Mouse (Mus musculus): ENCODE data around the gene Gm20661. TPM values are rescaled to one million over a fixed set of nuclear protein-coding genes. Genes with fewer than 3 reads are reported as not detected.

Gene Gm20661
- under 1 TPM in 1 of 2 experiments, not detected in 1; 0.29 TPM for total RNA-seq (2021)
- long read RNA-seq, experiment 1, result 0 reads
- long read RNA-seq, experiment 2, partial matches to known transcripts, result 0 of 1 reads
- long read RNA-seq, experiment 2, other reads (novel, unspliced or antisense), result 1 of 1 reads

DNA sequence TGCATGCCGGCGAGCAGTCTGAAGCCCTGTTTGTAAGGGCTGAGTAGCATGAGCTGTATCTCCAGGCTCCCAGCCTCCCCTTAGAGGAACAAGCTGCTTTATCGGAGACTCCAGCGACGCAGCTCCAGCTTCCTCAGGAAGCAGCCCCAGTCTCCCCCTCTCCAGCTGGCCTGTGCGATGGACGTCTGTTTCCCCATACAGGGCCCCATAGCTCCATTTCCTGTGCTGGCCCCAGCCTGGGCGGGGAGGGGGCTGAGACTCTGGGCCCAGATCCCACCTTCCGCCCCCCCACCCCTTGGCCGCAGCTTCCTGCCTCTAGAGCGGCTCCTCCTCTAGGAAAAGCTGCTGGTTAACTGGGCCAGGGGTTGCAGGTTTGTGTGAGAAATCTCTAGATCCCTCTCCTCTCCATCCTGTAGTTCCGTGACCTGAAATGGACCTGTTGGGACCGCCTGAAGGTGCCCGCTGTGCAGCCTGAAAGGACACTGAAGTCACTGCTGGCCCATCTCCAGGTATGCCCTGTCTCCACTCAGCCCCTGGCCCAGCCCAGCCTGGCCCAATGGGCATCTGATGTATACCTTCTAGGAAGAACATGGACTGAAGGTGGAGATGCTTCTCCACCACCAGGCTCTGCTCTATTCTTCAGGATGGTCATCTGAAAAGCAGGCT, at the start of gene Gm20661:
Gm20661 (plus strand) TSS at position 378 of the 666 bp plus-strand sequence.
- peak in 1 of 2 experiments; percentile 50 for DNase-seq (ENCODE audit: low spot score in 2 of 2)

DNA sequence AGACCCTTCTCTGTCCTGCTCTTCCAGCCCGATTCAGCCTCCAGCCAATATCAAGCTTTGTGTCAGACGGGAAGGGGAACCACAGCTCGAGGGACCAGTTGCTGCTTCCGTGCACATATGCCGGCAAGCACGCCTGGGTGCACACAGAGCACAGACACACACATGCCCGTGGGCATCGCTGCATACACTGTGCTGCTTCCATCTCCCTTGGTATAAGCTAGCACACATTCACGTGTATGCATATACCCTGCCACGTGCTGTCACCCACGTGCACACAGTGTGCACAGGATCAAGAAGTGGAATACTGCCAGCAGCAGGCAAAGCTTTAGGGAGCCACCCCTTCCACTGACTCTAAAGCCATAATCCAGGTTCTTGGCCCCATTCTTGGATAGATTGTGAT, 48.7 kb upstream of the Gm20661 start:
- DNase-seq (ENCODE audit: low spot score in 2 of 2), result no peak

DNA sequence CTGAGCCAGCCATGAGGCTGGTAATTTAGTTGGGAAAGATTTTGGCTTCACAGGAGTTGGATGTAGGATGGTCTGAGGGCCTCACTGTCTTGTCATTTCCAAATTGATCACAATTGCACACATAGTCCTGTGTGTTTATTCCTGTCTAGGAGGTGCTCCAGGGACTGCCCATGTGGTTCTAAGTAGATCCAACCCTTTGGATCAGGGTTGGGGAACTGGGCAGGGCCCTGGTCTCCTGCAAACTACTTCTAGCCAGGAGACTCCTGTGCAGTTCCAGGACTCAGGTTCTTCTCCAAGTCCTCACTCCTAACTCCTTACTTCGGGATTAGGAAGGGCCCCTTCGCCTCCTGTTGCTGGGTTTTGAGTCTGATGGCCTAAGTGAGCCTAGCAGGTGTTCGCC, 47.5 kb upstream of the Gm20661 start, which contains the start of gene Camkv:
Camkv (plus strand) TSS at position 301 of the 400 bp plus-strand sequence.
- no peak for DNase-seq (ENCODE audit: low spot score in 2 of 2)

DNA sequence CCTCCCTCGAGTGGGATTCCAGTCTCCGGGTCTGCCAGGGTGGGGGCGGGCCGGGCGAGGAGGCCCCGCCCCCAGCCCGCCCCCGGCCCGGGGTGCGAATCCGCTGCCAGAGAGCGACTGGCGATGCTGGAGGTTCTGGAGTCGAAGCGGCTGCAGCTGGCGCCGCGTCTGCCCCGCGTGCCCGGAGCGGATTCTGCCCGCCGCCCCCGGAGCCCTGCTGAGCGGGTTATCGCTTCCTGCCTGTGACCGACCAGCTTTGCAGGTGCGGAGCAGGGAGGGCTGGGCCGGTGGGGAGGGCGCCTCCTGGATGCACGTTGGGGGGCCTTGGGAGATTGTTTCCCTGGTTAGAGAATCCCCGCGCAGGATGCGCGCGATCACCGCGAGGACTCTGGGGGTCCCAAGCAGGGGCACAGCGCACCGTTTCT, 47.1 kb upstream of the Gm20661 start:
- peak in 1 of 2 experiments; percentile 26 for DNase-seq (ENCODE audit: low spot score in 2 of 2)

DNA sequence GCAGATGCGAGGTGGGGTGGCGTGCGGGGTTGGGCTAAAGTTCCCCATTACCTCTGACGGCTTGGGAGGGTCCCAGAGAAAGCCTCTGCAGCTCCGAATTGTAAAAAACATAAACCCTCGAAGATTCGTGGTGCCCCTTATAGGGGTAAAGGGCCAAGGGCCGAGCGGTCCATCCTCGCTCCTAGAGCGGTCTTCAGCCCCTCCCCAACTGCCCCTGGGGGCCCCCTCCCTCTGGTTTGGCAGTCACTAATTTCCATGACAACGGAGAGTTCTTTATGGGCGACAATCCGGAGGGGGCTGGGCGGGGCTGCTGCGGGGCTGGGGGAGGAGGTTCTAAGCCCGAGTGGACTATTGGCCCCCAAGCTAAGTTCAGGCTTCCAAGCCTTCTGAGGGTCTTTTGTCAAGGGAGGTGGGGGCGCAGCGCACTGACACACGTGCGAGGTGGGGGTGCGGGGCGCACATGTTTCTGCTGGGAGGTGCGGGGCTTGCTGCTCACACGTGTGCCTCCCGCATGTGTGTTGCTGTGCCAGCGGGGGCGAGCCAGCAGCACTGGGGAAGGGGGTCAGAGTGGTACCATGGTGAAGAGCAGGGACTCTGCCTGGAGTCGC, 46.5 kb upstream of the Gm20661 start:
- no peak for DNase-seq (ENCODE audit: low spot score in 2 of 2)

DNA sequence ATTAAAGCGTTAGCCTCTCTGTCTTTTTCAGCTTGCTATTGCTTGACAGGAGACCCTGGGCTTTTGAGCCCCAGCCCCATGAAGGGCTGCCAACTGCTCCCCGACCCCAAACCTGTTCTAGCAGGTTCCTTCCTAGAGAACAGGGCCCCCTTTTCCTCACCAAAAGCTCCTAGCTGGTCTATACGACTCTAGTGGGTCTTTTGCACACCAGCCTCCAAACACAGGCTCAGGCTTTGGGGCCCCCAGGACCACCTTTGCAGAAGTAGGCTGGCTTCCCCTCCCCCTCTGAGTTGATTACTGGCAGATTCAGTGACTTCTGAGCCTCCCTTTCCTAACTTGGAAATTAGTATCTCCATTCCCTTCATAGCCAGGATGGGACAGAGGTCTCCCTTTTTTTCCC, 46.0 kb upstream of the Gm20661 start:
- no peak for DNase-seq (ENCODE audit: low spot score in 2 of 2)

DNA sequence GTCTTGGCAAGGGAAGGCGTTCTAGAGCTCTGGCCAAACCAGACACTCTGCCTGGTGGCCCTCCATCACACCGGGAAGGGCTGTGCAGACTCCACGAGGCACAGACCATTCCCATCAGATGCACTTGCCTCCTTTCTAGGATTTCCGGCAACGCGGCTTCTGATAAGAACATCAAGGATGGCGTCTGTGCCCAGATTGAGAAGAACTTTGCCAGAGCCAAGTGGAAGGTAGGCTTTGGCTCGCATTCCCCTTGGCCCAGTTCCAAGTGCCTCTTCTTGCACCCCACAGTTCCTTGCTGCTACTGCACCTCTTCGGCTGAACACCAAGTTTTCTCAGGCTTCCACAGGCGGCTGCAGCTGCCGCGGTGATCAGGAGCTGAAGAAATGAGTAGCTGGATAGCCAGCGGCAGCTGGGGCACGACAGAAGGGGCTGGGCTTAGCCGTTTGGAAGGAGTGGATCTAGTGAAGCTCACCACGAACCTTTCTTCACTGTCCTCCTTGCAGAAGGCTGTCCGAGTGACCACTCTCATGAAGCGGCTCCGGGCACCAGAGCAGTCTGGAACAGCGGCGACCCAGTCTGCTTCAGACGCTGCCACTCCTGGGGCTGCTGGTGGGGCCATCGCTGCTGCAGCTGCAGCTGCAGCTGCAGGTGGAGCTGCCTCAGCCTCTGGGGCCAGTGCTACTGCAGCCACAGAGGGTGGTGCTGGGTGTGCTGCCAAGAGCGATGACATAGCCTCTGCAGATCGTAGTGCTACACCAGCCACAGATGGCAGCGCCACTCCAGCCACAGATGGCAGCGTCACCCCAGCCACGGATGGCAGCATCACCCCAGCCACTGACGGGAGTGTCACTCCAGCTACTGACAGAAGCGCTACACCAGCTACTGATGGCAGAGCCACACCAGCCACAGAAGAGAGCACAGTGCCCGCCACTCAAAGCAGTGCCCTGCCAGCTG, 35.3 kb upstream of the Gm20661 start:
- no peak for DNase-seq (ENCODE audit: low spot score in 2 of 2)

GRCm38 (mm10) chr9:107949184-107949921, 33.5 kb upstream of the Gm20661 start:
- DNase-seq (ENCODE audit: low spot score in 2 of 2), result no peak

DNA sequence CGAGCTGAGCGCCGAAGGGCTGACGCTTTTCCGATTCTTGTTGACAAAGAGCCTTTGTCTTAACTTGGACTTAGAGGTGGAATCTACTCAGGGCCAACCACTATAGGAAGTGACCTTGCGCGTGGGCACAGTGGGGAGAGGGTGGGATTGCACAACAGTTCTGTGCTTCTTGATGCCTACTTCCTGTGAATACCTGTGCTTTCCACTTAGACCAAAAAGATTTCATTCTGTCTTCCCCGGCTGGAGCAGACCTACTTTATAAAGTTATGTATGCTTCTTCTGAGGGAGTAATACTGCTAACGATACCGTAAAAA, 33.0 kb upstream of the Gm20661 start, which contains the start of gene Traip:
Traip (plus strand) TSS at position 215 of the 314 bp plus-strand sequence.
- DNase-seq (ENCODE audit: low spot score in 2 of 2), result no peak

- peak; percentile 87 to 89 for DNase-seq (ENCODE audit: low spot score in 2 of 2)
Measured at GRCm38 (mm10) chr9:107950460-107951355, 32.1 kb upstream of the Gm20661 start.

GRCm38 (mm10) chr9:107955613-107956289, 27.1 kb upstream of the Gm20661 start:
- DNase-seq (ENCODE audit: low spot score in 2 of 2), result no peak

GRCm38 (mm10) chr9:107957141-107957540, 25.7 kb upstream of the Gm20661 start:
- no peak for DNase-seq (ENCODE audit: low spot score in 2 of 2)

GRCm38 (mm10) chr9:107959896-107960295, 23.0 kb upstream of the Gm20661 start:
- no peak for DNase-seq (ENCODE audit: low spot score in 2 of 2)

- no peak for DNase-seq (ENCODE audit: low spot score in 2 of 2)
Measured at GRCm38 (mm10) chr9:107960928-107961327, 21.9 kb upstream of the Gm20661 start.

DNA sequence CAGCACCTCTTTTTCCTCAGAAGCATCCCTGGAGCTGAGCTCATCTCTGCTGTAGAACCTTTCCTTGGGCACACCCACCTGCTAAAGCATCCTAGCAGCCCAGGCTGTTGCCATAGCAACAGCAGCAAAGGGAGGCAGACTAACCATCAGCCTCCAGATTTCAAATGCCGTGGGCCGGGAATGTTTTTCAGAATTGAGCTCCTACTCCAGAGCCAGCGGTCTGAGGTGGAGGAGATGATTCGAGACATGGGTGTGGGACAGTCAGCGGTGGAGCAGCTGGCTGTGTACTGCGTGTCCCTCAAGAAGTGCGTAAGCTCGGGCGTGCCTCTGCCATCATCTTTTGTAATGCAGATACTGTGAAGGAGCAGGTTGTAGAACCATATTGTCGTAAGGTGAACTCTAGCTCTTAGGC, 21.5 kb upstream of the Gm20661 start:
- DNase-seq (ENCODE audit: low spot score in 2 of 2), result no peak

- no peak for DNase-seq (ENCODE audit: low spot score in 2 of 2)
Measured at GRCm38 (mm10) chr9:107961881-107962280, 21.0 kb upstream of the Gm20661 start.

DNA sequence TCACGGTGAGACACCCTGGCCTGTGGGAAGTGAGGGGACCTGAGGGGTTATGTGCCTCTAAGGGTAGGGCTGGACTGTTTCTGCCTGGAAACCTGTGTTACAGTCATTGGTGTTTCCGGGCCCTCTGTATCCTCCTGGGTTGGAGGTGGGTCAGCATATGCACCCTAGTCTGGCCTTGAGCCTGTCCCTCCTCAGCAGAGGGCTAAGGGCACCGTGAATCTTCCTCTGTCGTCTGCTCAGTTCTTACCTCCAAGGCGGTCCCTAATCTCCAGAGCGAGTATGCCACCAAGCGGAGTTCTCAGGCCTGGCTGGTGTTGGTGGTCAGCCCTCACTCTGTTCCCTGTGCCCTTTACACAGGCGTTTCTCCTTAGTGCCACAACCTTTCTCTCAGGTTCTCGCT, 19.9 kb upstream of the Gm20661 start:
- DNase-seq (ENCODE audit: low spot score in 2 of 2), result no peak

DNA sequence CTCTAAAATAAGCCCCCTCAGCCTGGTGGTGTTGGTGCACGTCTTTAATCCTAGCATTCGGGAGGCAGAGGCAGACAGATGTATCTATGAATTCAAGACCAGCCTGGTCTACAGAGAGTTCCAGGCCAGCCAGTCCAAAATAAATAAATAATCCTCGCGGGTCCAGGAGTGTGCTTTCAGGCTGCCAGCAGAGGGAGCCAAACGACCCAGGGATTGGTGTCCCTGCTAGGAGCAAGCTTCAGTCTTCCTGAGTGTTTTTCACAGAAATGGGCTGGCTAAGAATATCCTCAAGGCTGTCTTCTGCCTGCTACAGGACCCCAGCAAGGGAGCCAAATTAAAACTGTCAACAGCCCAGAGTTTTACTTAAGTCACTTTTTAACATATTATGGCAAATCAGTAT, 19.2 kb upstream of the Gm20661 start:
- DNase-seq (ENCODE audit: low spot score in 2 of 2), result peak; percentile 69 to 73

DNA sequence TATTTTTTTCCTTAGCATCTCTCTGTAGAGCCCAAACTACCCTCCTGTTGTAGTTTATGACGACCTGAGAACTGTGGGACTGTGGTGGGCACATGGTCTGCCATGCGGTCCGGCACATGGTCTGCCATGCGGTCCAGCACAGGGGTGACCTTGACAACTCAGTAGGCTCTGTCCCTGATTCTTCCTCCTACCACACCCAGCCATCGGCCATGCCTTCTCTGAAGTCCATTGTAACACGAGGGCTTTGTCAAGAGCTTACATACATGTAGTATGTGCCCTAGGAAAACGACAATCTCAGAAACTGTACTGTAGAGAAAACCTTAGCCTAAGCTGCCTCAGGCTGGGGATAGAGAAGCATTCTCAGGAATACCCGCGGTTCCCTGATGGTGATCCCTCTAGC, 18.2 kb upstream of the Gm20661 start:
- no peak for DNase-seq (ENCODE audit: low spot score in 2 of 2)

Data from adrenal gland, adult 18-20 months (tissue).